Mouse (Mus musculus): Measurements from ENCODE around the gene Crb3. TPM values are rescaled to one million over a fixed set of nuclear protein-coding genes. Genes with fewer than 3 reads are reported as not detected.

The Crb3 gene
- polyA plus RNA-seq, 1 experiment: 2.4 TPM

- H3K27ac ChIP-seq (ENCODE audit: control insufficient read depth, insufficient read depth, low read depth, low read length): no peak overlapping the region
Observed at GRCm38 (mm10) chr17:57062548-57062947, 3.6 kb downstream of the Crb3 start.

GRCm38 (mm10) chr17:57063031-57063430, 4.1 kb downstream of the Crb3 start:
- H3K4me3 ChIP-seq (ENCODE audit: control insufficient read depth, low read depth, low read length): no peak overlapping the region
- TF ChIP-seq CTCF (IDR thresholded peaks at IDR 0.05; ENCODE audit: control insufficient read depth, insufficient read depth, insufficient replicate concordance, low read depth, low read length) (no peak), POLR2A (IDR thresholded peaks at IDR 0.05; ENCODE audit: control insufficient read depth, low read depth, low read length) (no peak)
- no peaks in the 10 kb centered on the region for H3K36me3 ChIP-seq (ENCODE audit: control insufficient read depth, insufficient read depth, low read length)
- H3K27me3 ChIP-seq (ENCODE audit: control insufficient read depth, insufficient read depth, low read length): no peaks in the 10 kb centered on the region; the same call in 1 of the 2 replicates
- H3K27ac ChIP-seq (ENCODE audit: control insufficient read depth, insufficient read depth, low read depth, low read length): no peak overlapping the region
- peaks cover 19% of the 10 kb centered on the region for H3K4me1 ChIP-seq (ENCODE audit: control insufficient read depth, insufficient read depth, low read length)

More at GRCm38 (mm10) chr17:57062548-57062947, 3.6 kb downstream of the Crb3 start:
- peaks cover 19% of the 10 kb centered on the region for H3K4me1 ChIP-seq (ENCODE audit: control insufficient read depth, insufficient read depth, low read length)
- peak overlapping the region; percentile 20 for H3K4me3 ChIP-seq (ENCODE audit: control insufficient read depth, low read depth, low read length)
- no peaks in the 10 kb centered on the region for H3K36me3 ChIP-seq (ENCODE audit: control insufficient read depth, insufficient read depth, low read length)
- TF ChIP-seq POLR2A (IDR thresholded peaks at IDR 0.05; ENCODE audit: control insufficient read depth, low read depth, low read length): no peak
- no peak for TF ChIP-seq CTCF (IDR thresholded peaks at IDR 0.05; ENCODE audit: control insufficient read depth, insufficient read depth, insufficient replicate concordance, low read depth, low read length)
- H3K27me3 ChIP-seq (ENCODE audit: control insufficient read depth, insufficient read depth, low read length): no peaks in the 10 kb centered on the region; the same call in 1 of the 2 replicates

- Histone ChIP-seq H3K4me3 (ENCODE audit: control insufficient read depth, low read depth, low read length) (no peak overlapping the region), H3K27me3 (ENCODE audit: control insufficient read depth, insufficient read depth, low read length) (no peaks in the 10 kb centered on the region; the same call in 1 of the 2 replicates), H3K27ac (ENCODE audit: control insufficient read depth, insufficient read depth, low read depth, low read length) (no peak overlapping the region), H3K36me3 (ENCODE audit: control insufficient read depth, insufficient read depth, low read length) (no peaks in the 10 kb centered on the region), H3K4me1 (ENCODE audit: control insufficient read depth, insufficient read depth, low read length) (peaks cover 10% of the 10 kb centered on the region)
- TF ChIP-seq POLR2A (IDR thresholded peaks at IDR 0.05; ENCODE audit: control insufficient read depth, low read depth, low read length) (no peak), CTCF (IDR thresholded peaks at IDR 0.05; ENCODE audit: control insufficient read depth, insufficient read depth, insufficient replicate concordance, low read depth, low read length) (no peak)
Observed at GRCm38 (mm10) chr17:57066908-57067307, 8.0 kb downstream of the Crb3 start.

- TF ChIP-seq CTCF (IDR thresholded peaks at IDR 0.05; ENCODE audit: control insufficient read depth, insufficient read depth, insufficient replicate concordance, low read depth, low read length) (no peak), POLR2A (IDR thresholded peaks at IDR 0.05; ENCODE audit: control insufficient read depth, low read depth, low read length) (no peak)
- no peaks in the 10 kb centered on the region for H3K27me3 ChIP-seq (ENCODE audit: control insufficient read depth, insufficient read depth, low read length)
- no peak overlapping the region for H3K4me3 ChIP-seq (ENCODE audit: control insufficient read depth, low read depth, low read length)
- no peaks in the 10 kb centered on the region for H3K36me3 ChIP-seq (ENCODE audit: control insufficient read depth, insufficient read depth, low read length)
- no peak overlapping the region for H3K27ac ChIP-seq (ENCODE audit: control insufficient read depth, insufficient read depth, low read depth, low read length)
- H3K4me1 ChIP-seq (ENCODE audit: control insufficient read depth, insufficient read depth, low read length): peaks cover 5% of the 10 kb centered on the region; the same call in 1 of the 2 replicates
Observed at GRCm38 (mm10) chr17:57070272-57070671, 11.4 kb downstream of the Crb3 start.

- peaks cover 5% of the 10 kb centered on the region; the same call in 1 of the 2 replicates for H3K4me1 ChIP-seq (ENCODE audit: control insufficient read depth, insufficient read depth, low read length)
- TF ChIP-seq POLR2A (IDR thresholded peaks at IDR 0.05; ENCODE audit: control insufficient read depth, low read depth, low read length): no peak
- no peak for TF ChIP-seq CTCF (IDR thresholded peaks at IDR 0.05; ENCODE audit: control insufficient read depth, insufficient read depth, insufficient replicate concordance, low read depth, low read length)
- H3K27ac ChIP-seq (ENCODE audit: control insufficient read depth, insufficient read depth, low read depth, low read length): no peak overlapping the region
- no peaks in the 10 kb centered on the region for H3K36me3 ChIP-seq (ENCODE audit: control insufficient read depth, insufficient read depth, low read length)
- no peak overlapping the region for H3K4me3 ChIP-seq (ENCODE audit: control insufficient read depth, low read depth, low read length)
- no peaks in the 10 kb centered on the region for H3K27me3 ChIP-seq (ENCODE audit: control insufficient read depth, insufficient read depth, low read length)
Observed at GRCm38 (mm10) chr17:57070699-57071098, 11.8 kb downstream of the Crb3 start.

- no peaks in the 10 kb centered on the region for H3K36me3 ChIP-seq (ENCODE audit: control insufficient read depth, insufficient read depth, low read length)
- H3K4me1 ChIP-seq (ENCODE audit: control insufficient read depth, insufficient read depth, low read length): peaks cover 5% of the 10 kb centered on the region
- TF ChIP-seq POLR2A (IDR thresholded peaks at IDR 0.05; ENCODE audit: control insufficient read depth, low read depth, low read length) (no peak), CTCF (IDR thresholded peaks at IDR 0.05; ENCODE audit: control insufficient read depth, insufficient read depth, insufficient replicate concordance, low read depth, low read length) (no peak)
- no peak overlapping the region for H3K4me3 ChIP-seq (ENCODE audit: control insufficient read depth, low read depth, low read length)
- no peaks in the 10 kb centered on the region for H3K27me3 ChIP-seq (ENCODE audit: control insufficient read depth, insufficient read depth, low read length)
- H3K27ac ChIP-seq (ENCODE audit: control insufficient read depth, insufficient read depth, low read depth, low read length): no peak overlapping the region
Observed at GRCm38 (mm10) chr17:57076916-57077315, 18.0 kb downstream of the Crb3 start.

- Histone ChIP-seq H3K36me3 (ENCODE audit: control insufficient read depth, insufficient read depth, low read length) (no peaks in the 10 kb centered on the region), H3K4me1 (ENCODE audit: control insufficient read depth, insufficient read depth, low read length) (peaks cover 5% of the 10 kb centered on the region), H3K27me3 (ENCODE audit: control insufficient read depth, insufficient read depth, low read length) (no peaks in the 10 kb centered on the region), H3K4me3 (ENCODE audit: control insufficient read depth, low read depth, low read length) (no peak within 1 kb of the TSS), H3K27ac (ENCODE audit: control insufficient read depth, insufficient read depth, low read depth, low read length) (no peak within 1 kb of the TSS)
- TF ChIP-seq CTCF (IDR thresholded peaks at IDR 0.05; ENCODE audit: control insufficient read depth, insufficient read depth, insufficient replicate concordance, low read depth, low read length): no peak
- TF ChIP-seq POLR2A (IDR thresholded peaks at IDR 0.05; ENCODE audit: control insufficient read depth, low read depth, low read length): no peak
Observed at GRCm38 (mm10) chr17:57078336-57078735, 19.4 kb downstream of the Crb3 start, which contains the start of gene Dennd1c. Gene Dennd1c (minus strand): TSS chr17:57078514.
